In genomic region chr9:29268583-29269276, GRCm38 (mm10) we compare ENCODE assay signal across 11 mouse cellular contexts.
DNase-seq lines count a peak whose midpoint lies in the region; ATAC-seq and TF ChIP-seq lines count a peak whose summit lies in the region.
"Had no signal": no experiment of that assay in that cellular context is flagged by ENCODE, and none has a peak within 500 bp of the region (broad histone marks: within the 10 kb centered on the region; RNA-seq: fewer than 3 reads in every experiment).

No protein-coding gene starts in this region.

- H3K36me3 ChIP-seq in kidney, postnatal 0 days (ENCODE audit: insufficient read depth, low read length): no peaks in the 10 kb centered on the region
- H3K36me3 ChIP-seq: hindbrain, embryonic 10.5 days had no signal

- no peaks in the 10 kb centered on the region for H3K9me3 ChIP-seq in kidney, postnatal 0 days (replicated peaks; ENCODE audit: low read length)
- H3K9me3 ChIP-seq: hindbrain, embryonic 10.5 days had no signal

- H3K4me3 ChIP-seq in kidney, postnatal 0 days (replicated peaks; ENCODE audit: low read depth, low read length): no peak overlapping the region
- H3K4me3 ChIP-seq: hindbrain, embryonic 10.5 days had no signal

- no peak overlapping the region for H3K4me2 ChIP-seq in kidney, postnatal 0 days (ENCODE audit: low read length)

- no peak overlapping the region for H3K9ac ChIP-seq in kidney, postnatal 0 days (ENCODE audit: low read depth, low read length)

- 27% methylated on average over 10 of the region's 10 CpGs for WGBS in kidney, postnatal 0 days

- H3K27ac ChIP-seq in kidney, postnatal 0 days: no peak overlapping the region
- H3K27ac ChIP-seq: hindbrain, embryonic 10.5 days had no signal

- peak; percentile 7 for DNase-seq in gastrocnemius, postnatal 10 days
- DNase-seq in gastrocnemius, adult 18-20 months (ENCODE audit: low spot score): no peak
- DNase-seq in kidney, postnatal 0 days (ENCODE audit: low spot score): peak; percentile 65
- DNase-seq in kidney, postnatal 14 days: no peak
- DNase-seq in cerebellum, adult 11-12 months: peak; percentile 73
- peak; percentile 9 for DNase-seq in embryo, embryonic 9.5 days (ENCODE audit: extremely low spot score)
- no peak for DNase-seq in thymus, postnatal 25 days
- DNase-seq in adrenal gland, postnatal 4 days (ENCODE audit: low spot score in 2 of 2): no peak
- DNase-seq: B cell, adult 2 months; kidney, postnatal 25 days had no signal

- H3K27me3 ChIP-seq in kidney, postnatal 0 days (ENCODE audit: insufficient read depth, low read length): no peaks in the 10 kb centered on the region

- ATAC-seq in kidney, postnatal 0 days (replicated peaks; ENCODE audit: low FRiP score, low read depth): peak; percentile 68

- TF ChIP-seq CTCF in kidney, postnatal 0 days (IDR thresholded peaks at IDR 0.05; ENCODE audit: low read depth): no peak

- no peaks in the 10 kb centered on the region for H3K4me1 ChIP-seq in kidney, postnatal 0 days (replicated peaks; ENCODE audit: insufficient read depth, low read length)

Comparison
In these comparisons a context has a peak if more than half of its experiments do, and no peak if none do; other contexts are left out.
1. DNase-seq: peak in gastrocnemius, postnatal 10 days (single experiment), kidney, postnatal 0 days (single experiment), cerebellum, adult 11-12 months (single experiment) and embryo, embryonic 9.5 days (single experiment); none in gastrocnemius, adult 18-20 months (single experiment), kidney, postnatal 14 days (single experiment), thymus, postnatal 25 days (single experiment) and adrenal gland, postnatal 4 days (0 of 2).